Mouse (Mus musculus): ENCODE measurements around the gene Ccdc187. TPM values are rescaled to one million over a fixed set of nuclear protein-coding genes. Genes with fewer than 3 reads are reported as not detected.

Gene Ccdc187
- polyA plus RNA-seq, 1 experiment: 0.02 TPM

- no peak overlapping the region for H3K4me3 ChIP-seq (ENCODE audit: insufficient read depth, low read depth, low read length)
- DNase-seq: no peak
- H3K27me3 ChIP-seq (replicated peaks; ENCODE audit: control insufficient read depth, insufficient read depth, low read length): no peaks in the 10 kb centered on the region
- no peak overlapping the region for H3K27ac ChIP-seq (ENCODE audit: insufficient read depth, low read depth, low read length)
- no peaks in the 10 kb centered on the region for H3K4me1 ChIP-seq (ENCODE audit: control insufficient read depth, insufficient read depth, low read length)
- WGBS: 86% methylated on average over 14 of the region's 14 CpGs
- H3K36me3 ChIP-seq (ENCODE audit: control insufficient read depth, insufficient read depth, low read length): no peaks in the 10 kb centered on the region
- TF ChIP-seq POLR2A (IDR thresholded peaks at IDR 0.05; ENCODE audit: low read depth, low read length): no peak
- TF ChIP-seq CTCF (conservative IDR thresholded peaks at IDR 0.05; ENCODE audit: insufficient read depth, insufficient read length, low read depth, low read length): no peak
These were observed 26.2 kb upstream of the Ccdc187 start for GRCm38 (mm10) chr2:26320245-26321185.

- Histone ChIP-seq H3K4me3 (ENCODE audit: insufficient read depth, low read depth, low read length) (no peak overlapping the region), H3K27ac (ENCODE audit: insufficient read depth, low read depth, low read length) (no peak overlapping the region), H3K4me1 (ENCODE audit: control insufficient read depth, insufficient read depth, low read length) (no peaks in the 10 kb centered on the region), H3K27me3 (replicated peaks; ENCODE audit: control insufficient read depth, insufficient read depth, low read length) (no peaks in the 10 kb centered on the region), H3K36me3 (ENCODE audit: control insufficient read depth, insufficient read depth, low read length) (no peaks in the 10 kb centered on the region)
- TF ChIP-seq CTCF (conservative IDR thresholded peaks at IDR 0.05; ENCODE audit: insufficient read depth, insufficient read length, low read depth, low read length) (no peak), POLR2A (IDR thresholded peaks at IDR 0.05; ENCODE audit: low read depth, low read length) (no peak)
- DNase-seq: no peak
- 86% methylated on average over 13 of the region's 13 CpGs for WGBS
These were observed 25.3 kb upstream of the Ccdc187 start for GRCm38 (mm10) chr2:26319519-26320244.

- 82% methylated on average over 9 of the region's 9 CpGs for WGBS
- no peak overlapping the region for H3K4me3 ChIP-seq (ENCODE audit: insufficient read depth, low read depth, low read length)
- no peak overlapping the region for H3K27ac ChIP-seq (ENCODE audit: insufficient read depth, low read depth, low read length)
- no peaks in the 10 kb centered on the region for H3K27me3 ChIP-seq (replicated peaks; ENCODE audit: control insufficient read depth, insufficient read depth, low read length)
- no peak for TF ChIP-seq CTCF (conservative IDR thresholded peaks at IDR 0.05; ENCODE audit: insufficient read depth, insufficient read length, low read depth, low read length)
- TF ChIP-seq POLR2A (IDR thresholded peaks at IDR 0.05; ENCODE audit: low read depth, low read length): no peak
- DNase-seq: no peak
- H3K36me3 ChIP-seq (ENCODE audit: control insufficient read depth, insufficient read depth, low read length): no peaks in the 10 kb centered on the region
- no peaks in the 10 kb centered on the region for H3K4me1 ChIP-seq (ENCODE audit: control insufficient read depth, insufficient read depth, low read length)
These were observed 24.8 kb upstream of the Ccdc187 start for GRCm38 (mm10) chr2:26319109-26319508.

GRCm38 (mm10) chr2:26317991-26318672, 23.8 kb upstream of the Ccdc187 start:
- no peak for DNase-seq

GRCm38 (mm10) chr2:26317371-26317770, 23.0 kb upstream of the Ccdc187 start:
- 80% methylated on average over 3 of the region's 3 CpGs for WGBS
- no peaks in the 10 kb centered on the region for H3K4me1 ChIP-seq (ENCODE audit: control insufficient read depth, insufficient read depth, low read length)
- no peaks in the 10 kb centered on the region for H3K27me3 ChIP-seq (replicated peaks; ENCODE audit: control insufficient read depth, insufficient read depth, low read length)
- no peak for DNase-seq
- H3K27ac ChIP-seq (ENCODE audit: insufficient read depth, low read depth, low read length): no peak overlapping the region
- TF ChIP-seq POLR2A (IDR thresholded peaks at IDR 0.05; ENCODE audit: low read depth, low read length): no peak
- no peak overlapping the region for H3K4me3 ChIP-seq (ENCODE audit: insufficient read depth, low read depth, low read length)
- no peaks in the 10 kb centered on the region for H3K36me3 ChIP-seq (ENCODE audit: control insufficient read depth, insufficient read depth, low read length)

More at GRCm38 (mm10) chr2:26317991-26318672, 23.8 kb upstream of the Ccdc187 start:
- H3K27me3 ChIP-seq (replicated peaks; ENCODE audit: control insufficient read depth, insufficient read depth, low read length): no peaks in the 10 kb centered on the region
- no peak for TF ChIP-seq CTCF (conservative IDR thresholded peaks at IDR 0.05; ENCODE audit: insufficient read depth, insufficient read length, low read depth, low read length)
- TF ChIP-seq POLR2A (IDR thresholded peaks at IDR 0.05; ENCODE audit: low read depth, low read length): no peak
- H3K4me1 ChIP-seq (ENCODE audit: control insufficient read depth, insufficient read depth, low read length): no peaks in the 10 kb centered on the region
- no peak overlapping the region for H3K27ac ChIP-seq (ENCODE audit: insufficient read depth, low read depth, low read length)
- WGBS: 89% methylated on average over 3 of the region's 3 CpGs
- H3K36me3 ChIP-seq (ENCODE audit: control insufficient read depth, insufficient read depth, low read length): no peaks in the 10 kb centered on the region
- no peak overlapping the region for H3K4me3 ChIP-seq (ENCODE audit: insufficient read depth, low read depth, low read length)

GRCm38 (mm10) chr2:26316576-26317246, 22.4 kb upstream of the Ccdc187 start:
- 67% methylated on average over 9 of the region's 9 CpGs for WGBS
- H3K36me3 ChIP-seq (ENCODE audit: control insufficient read depth, insufficient read depth, low read length): no peaks in the 10 kb centered on the region
- no peaks in the 10 kb centered on the region for H3K27me3 ChIP-seq (replicated peaks; ENCODE audit: control insufficient read depth, insufficient read depth, low read length)
- DNase-seq: no peak
- H3K27ac ChIP-seq (ENCODE audit: insufficient read depth, low read depth, low read length): no peak overlapping the region
- no peaks in the 10 kb centered on the region for H3K4me1 ChIP-seq (ENCODE audit: control insufficient read depth, insufficient read depth, low read length)
- H3K4me3 ChIP-seq (ENCODE audit: insufficient read depth, low read depth, low read length): peak overlapping the region; percentile 54; the same call in 1 of the 2 replicates
- TF ChIP-seq CTCF (conservative IDR thresholded peaks at IDR 0.05; ENCODE audit: insufficient read depth, insufficient read length, low read depth, low read length) (no peak), POLR2A (IDR thresholded peaks at IDR 0.05; ENCODE audit: low read depth, low read length) (no peak)

Data from kidney, adult 2 months (tissue).